Mouse (Mus musculus) liver, postnatal 0 days (tissue): Measurements from ENCODE around the gene Csrp1. TPM values are rescaled to one million over a fixed set of nuclear protein-coding genes. Genes with fewer than 3 reads are reported as not detected.

Experiments used
- ATAC-seq: fragments of 200-750 bp; cut with Nextera tagmentation; 2 replicates; pipeline ENCODE4 v1.8.0; 2017; ENCODE audit warnings: mild to moderate bottlenecking, moderate library complexity
- DNase-seq: peaks from one replicate; pipeline ENCODE4 v3.0.0-alpha.2; 2016
- H3K27ac ChIP-seq: fragments of 300-500 bp; sonication (generic); 2 replicates; pipeline ENCODE4 v1.5.1; 2014; ENCODE audit warnings: antibody characterized with exemption, moderate library complexity, mild to moderate bottlenecking, low read depth
- H3K27me3 ChIP-seq: fragments of 300-500 bp; sonication (generic); 2 replicates; pipeline ENCODE4 v1.6.1; 2014; ENCODE audit warnings: low read length, control low read depth, mixed read lengths; ENCODE audit not compliant: insufficient read depth
- H3K36me3 ChIP-seq: fragments of 300-500 bp; sonication (generic); replicated peaks from 2 replicates; pipeline ENCODE4 v1.6.1; 2014; ENCODE audit warnings: mild to moderate bottlenecking, control low read depth, low read length, moderate library complexity, mixed read lengths; ENCODE audit not compliant: insufficient read depth
- H3K4me1 ChIP-seq: fragments of 300-500 bp; sonication (generic); 2 replicates; pipeline ENCODE4 v1.6.1; 2014; ENCODE audit warnings: antibody characterized with exemption, mild to moderate bottlenecking, control low read depth; ENCODE audit not compliant: insufficient read depth
- H3K4me2 ChIP-seq: fragments of 300-500 bp; sonication (generic); 2 replicates; pipeline ENCODE4 v1.6.1; 2014; ENCODE audit warnings: low read depth, mild to moderate bottlenecking, low read length, moderate library complexity, mixed read lengths
- H3K4me3 ChIP-seq: fragments of 300-500 bp; sonication (generic); 2 replicates; pipeline ENCODE4 v1.5.1; 2014; ENCODE audit warnings: low read depth, low read length
- H3K9ac ChIP-seq: fragments of 300-500 bp; sonication (generic); replicated peaks from 2 replicates; pipeline ENCODE4 v1.6.1; 2014; ENCODE audit warnings: mild to moderate bottlenecking, moderate library complexity
- H3K9me3 ChIP-seq: fragments of 300-500 bp; sonication (generic); 2 replicates; pipeline ENCODE4 v1.6.1; 2016; ENCODE audit warnings: mild to moderate bottlenecking, control low read depth, low read length, mixed read lengths
- CTCF ChIP-seq: sonication (generic); IDR thresholded peaks from 2 replicates; pipeline ENCODE4 v1.5.1; 2016; ENCODE audit warnings: antibody characterized with exemption, low read depth
- EP300 ChIP-seq: IDR thresholded peaks from 2 replicates; pipeline ENCODE4 v1.6.1; 2016; ENCODE audit warnings: antibody characterized with exemption, low read depth, mild to moderate bottlenecking
- WGBS: fragments of 180-500 bp; shearing (Covaris S2); extraction: QIAGEN DNeasy Blood & Tissue Kit; methylation state at CpG from one replicate; pipeline ENCODE4 v1.1.7; 2014; ENCODE audit not compliant: insufficient replicate concordance; 5-methylcytosine and 5-hydroxymethylcytosine counted together
- polyA plus RNA-seq: library from polyadenylated mRNA; unstranded; fragments of >200 nt; fragmentation: Nextera tagmentation; extraction: Ambion mirVana; gene quantifications from 2 replicates; pipeline ENCODE4 v1.2.1, GENCODE M21; 2015

The Csrp1 gene
- polyA plus RNA-seq, 1 experiment from 2014 or later = 23.5 TPM

DNA sequence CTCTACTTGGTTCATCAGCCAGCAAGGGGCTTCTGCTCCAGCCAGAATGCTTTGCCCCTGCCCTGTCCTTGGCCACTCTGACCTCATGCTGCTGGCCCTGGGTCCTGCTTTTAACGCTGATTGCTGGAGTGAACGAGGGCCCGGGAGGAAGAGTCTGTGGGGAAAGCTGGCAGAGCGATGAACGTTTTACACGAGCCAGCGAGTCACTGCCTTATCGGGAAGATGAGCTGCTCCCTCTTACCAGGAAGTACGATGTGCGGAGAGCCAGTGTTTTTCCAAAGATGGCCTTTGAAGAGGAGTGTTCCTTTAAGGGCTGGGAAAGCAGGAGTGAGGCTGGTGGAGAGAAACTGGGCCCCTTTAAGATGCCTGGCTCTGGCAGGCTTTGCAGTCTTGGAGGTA, 28.4 kb upstream of the Csrp1 start:
- TF ChIP-seq CTCF = no peak
- TF ChIP-seq EP300 = no peak
- Histone ChIP-seq H3K4me2 (peak overlapping the region; percentile 29; the same call in 1 of the 2 replicates), H3K9ac (no peak overlapping the region), H3K4me1 (peaks cover 12% of the 10 kb centered on the region), H3K27ac (peak overlapping the region; percentile 44), H3K9me3 (no peaks in the 10 kb centered on the region), H3K27me3 (peaks cover 28% of the 10 kb centered on the region), H3K4me3 (no peak overlapping the region), H3K36me3 (no peaks in the 10 kb centered on the region)
- no peak for DNase-seq
- WGBS = 29% methylated on average over 10 of the region's 10 CpGs
- no peak for ATAC-seq

DNA sequence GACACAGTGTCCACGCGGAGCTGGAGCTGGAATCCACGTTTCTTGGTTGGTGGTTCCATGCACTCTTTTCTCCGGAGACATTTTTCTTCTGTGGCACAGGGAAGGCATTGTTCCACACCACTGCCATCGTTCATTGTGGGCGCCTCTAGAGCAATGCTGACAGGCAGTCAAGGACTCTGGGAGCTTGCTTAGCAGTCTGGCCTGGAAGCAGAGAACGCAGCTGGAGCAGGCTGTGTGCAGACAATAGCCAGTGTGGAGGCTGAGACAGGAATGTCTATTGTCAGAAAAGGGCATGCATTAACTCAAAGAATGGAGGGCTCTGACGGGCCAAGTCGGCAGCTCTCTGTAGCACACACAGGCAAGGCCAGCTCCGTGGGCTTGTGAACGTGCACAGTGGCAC, 25.7 kb upstream of the Csrp1 start:
- no peak overlapping the region for H3K4me2 ChIP-seq
- 77% methylated on average over 11 of the region's 11 CpGs for WGBS
- H3K9ac ChIP-seq = no peak overlapping the region
- H3K27ac ChIP-seq = no peak overlapping the region
- DNase-seq (no peak), ATAC-seq (no peak)
- H3K4me3 ChIP-seq = no peak overlapping the region
- peaks cover 13% of the 10 kb centered on the region for H3K4me1 ChIP-seq
- H3K27me3 ChIP-seq = 0 out of 2 replicates have a peak, but pooled peaks cover 6% of the 10 kb centered on the region
- H3K36me3 ChIP-seq = no peaks in the 10 kb centered on the region
- TF ChIP-seq EP300 (no peak), CTCF (no peak)
- H3K9me3 ChIP-seq = no peaks in the 10 kb centered on the region

DNA sequence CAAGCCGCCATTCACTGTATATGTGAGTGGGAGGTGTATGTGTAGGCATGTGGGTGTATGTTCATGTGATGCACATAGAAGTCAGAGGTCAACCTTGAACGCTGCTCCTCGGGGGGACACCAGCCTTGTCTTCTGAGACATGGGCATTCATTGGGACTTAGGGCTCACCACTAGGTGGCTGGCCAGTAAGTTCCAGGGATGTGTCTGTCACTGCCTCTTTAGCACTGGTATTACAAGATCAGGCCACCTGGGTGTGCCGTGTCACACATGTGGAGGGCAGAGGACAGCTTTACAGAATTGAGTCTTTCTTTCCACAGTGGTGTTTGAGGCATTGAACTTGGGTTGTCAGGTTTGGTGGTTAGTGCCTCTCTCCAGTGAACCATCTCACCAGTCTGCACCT, 22.4 kb upstream of the Csrp1 start:
- Histone ChIP-seq H3K27ac (no peak overlapping the region), H3K4me3 (no peak overlapping the region), H3K9ac (no peak overlapping the region), H3K36me3 (no peaks in the 10 kb centered on the region), H3K27me3 (0 out of 2 replicates have a peak, but pooled peaks cover 2% of the 10 kb centered on the region), H3K4me2 (no peak overlapping the region), H3K9me3 (no peaks in the 10 kb centered on the region), H3K4me1 (peaks cover 8% of the 10 kb centered on the region; the same call in 1 of the 2 replicates)
- ATAC-seq = no peak
- TF ChIP-seq CTCF (peak; percentile 34), EP300 (no peak)
- DNase-seq = no peak
- 80% methylated on average over 4 of the region's 4 CpGs for WGBS

DNA sequence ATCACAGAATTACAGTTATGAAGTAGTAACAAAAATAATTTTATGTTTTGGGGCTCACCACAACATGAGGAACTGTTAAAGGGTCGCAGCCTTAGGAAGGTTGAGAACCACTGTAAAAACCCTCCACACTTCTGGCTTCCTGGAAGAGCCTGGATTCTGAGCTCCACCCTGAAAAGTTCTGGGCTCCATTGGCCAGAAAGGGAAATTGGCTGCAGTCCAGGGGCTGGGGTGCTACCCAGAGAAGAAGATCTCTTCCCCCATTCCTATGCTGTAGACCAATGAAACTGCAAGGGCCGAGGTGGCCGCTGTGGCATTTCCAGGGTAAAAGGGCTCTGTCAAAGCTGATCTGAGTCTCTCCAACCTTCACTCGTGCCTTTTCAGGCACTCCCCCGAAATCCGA, 21.8 kb upstream of the Csrp1 start:
- H3K4me2 ChIP-seq = no peak overlapping the region
- H3K27ac ChIP-seq = no peak overlapping the region
- no peaks in the 10 kb centered on the region for H3K9me3 ChIP-seq
- peaks cover 8% of the 10 kb centered on the region; the same call in 1 of the 2 replicates for H3K4me1 ChIP-seq
- H3K4me3 ChIP-seq = no peak overlapping the region
- no peak overlapping the region for H3K9ac ChIP-seq
- H3K27me3 ChIP-seq = 0 out of 2 replicates have a peak, but pooled peaks cover 2% of the 10 kb centered on the region
- 63% methylated on average over 6 of the region's 6 CpGs for WGBS
- ATAC-seq = no peak
- no peak for DNase-seq
- H3K36me3 ChIP-seq = no peaks in the 10 kb centered on the region
- no peak for TF ChIP-seq EP300
- no peak for TF ChIP-seq CTCF

DNA sequence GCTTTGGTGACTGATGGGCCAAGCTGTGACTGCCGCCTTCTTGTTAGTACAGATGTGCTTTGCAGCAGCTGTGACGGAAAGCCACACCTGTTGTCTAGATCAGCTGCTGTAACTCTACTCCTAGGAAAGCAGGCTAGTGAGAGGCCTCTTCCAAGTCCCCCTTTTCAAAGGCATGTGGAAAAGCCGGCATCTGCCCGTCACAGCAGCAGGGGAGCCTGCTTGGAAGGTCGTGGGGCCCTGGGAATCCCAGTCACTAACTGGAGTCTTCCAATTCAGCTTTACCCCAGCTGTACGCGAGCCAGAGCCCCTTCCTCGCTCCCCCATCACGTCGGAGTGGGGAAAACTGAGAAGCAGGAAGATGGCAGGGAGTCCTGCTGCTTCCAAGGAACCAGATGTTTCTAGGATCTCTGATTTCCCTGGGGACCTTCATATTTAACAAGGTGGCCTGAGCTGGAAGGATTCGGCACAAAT, 21.4 kb upstream of the Csrp1 start:
- H3K9ac ChIP-seq = no peak overlapping the region
- H3K4me3 ChIP-seq = no peak overlapping the region
- no peak overlapping the region for H3K27ac ChIP-seq
- whole genome bisulfite sequencing = 48% methylated on average over 11 of the region's 11 CpGs
- no peaks in the 10 kb centered on the region for H3K36me3 ChIP-seq
- TF ChIP-seq CTCF (no peak), EP300 (no peak)
- DNase-seq = no peak
- ATAC-seq = no peak
- no peak overlapping the region for H3K4me2 ChIP-seq
- 0 out of 2 replicates have a peak, but pooled peaks cover 2% of the 10 kb centered on the region for H3K27me3 ChIP-seq
- no peaks in the 10 kb centered on the region for H3K9me3 ChIP-seq
- peaks cover 8% of the 10 kb centered on the region; the same call in 1 of the 2 replicates for H3K4me1 ChIP-seq

DNA sequence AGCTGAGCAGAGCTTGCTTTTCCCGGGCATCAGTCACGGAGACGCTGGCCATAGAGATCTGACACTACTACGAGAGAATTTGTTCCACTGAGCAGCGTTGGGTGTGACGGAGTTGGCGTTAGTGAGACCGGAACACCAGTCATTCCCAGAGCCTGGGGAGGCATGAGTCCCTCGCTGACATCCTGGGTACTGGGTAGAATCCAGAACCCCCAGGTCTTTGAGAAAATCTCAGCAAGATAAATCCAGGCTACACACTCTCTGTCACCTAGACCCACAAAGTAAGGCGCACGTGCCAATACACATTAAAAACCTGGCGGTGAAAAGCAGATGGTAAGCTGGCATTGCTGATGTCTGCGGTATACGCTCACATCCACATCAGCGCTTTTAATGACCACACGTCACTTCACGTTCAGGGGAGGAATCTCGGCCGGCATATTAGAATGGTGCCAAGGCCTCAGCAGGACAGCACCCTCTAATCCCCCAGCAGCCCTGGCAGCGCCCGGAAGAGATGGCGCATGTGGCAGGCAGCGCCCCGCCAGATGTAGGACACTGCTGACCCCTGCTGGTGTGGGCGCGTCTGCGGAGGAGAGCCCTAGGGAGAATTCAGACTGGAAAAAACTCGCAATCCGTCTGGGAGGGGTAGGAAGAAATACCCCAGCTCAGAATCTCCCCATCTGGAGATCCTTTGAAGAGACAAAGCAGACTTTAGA, 20.7 kb upstream of the Csrp1 start:
- no peak overlapping the region for H3K4me3 ChIP-seq
- ATAC-seq = peak; percentile 31; the same call in 1 of the 2 replicates
- peak overlapping the region; percentile 38 for H3K4me2 ChIP-seq
- H3K9ac ChIP-seq = no peak overlapping the region
- H3K36me3 ChIP-seq = no peaks in the 10 kb centered on the region
- H3K27me3 ChIP-seq = 0 out of 2 replicates have a peak, but pooled peaks cover 2% of the 10 kb centered on the region
- peak; percentile 75 for TF ChIP-seq CTCF
- no peak for TF ChIP-seq EP300
- WGBS = 14% methylated on average over 29 of the region's 29 CpGs
- peak; percentile 64 for DNase-seq
- no peaks in the 10 kb centered on the region for H3K9me3 ChIP-seq
- H3K4me1 ChIP-seq = peaks cover 8% of the 10 kb centered on the region; the same call in 1 of the 2 replicates
- H3K27ac ChIP-seq = no peak overlapping the region
